Mouse (Mus musculus) T-cell, adult 66 days (primary cell): ENCODE measurements around the gene Prss35. TPM values are rescaled to one million over a fixed set of nuclear protein-coding genes. Genes with fewer than 3 reads are reported as not detected.

Experiments
- total RNA-seq, 2 experiments: library from RNA; stranded (reverse); gene quantifications; 3 replicates in 1 of 2; 4 replicates in 1 of 2; pipeline ENCODE4 v1.2.4; 2023

Prss35 gene
- not detected for total RNA-seq

DNA sequence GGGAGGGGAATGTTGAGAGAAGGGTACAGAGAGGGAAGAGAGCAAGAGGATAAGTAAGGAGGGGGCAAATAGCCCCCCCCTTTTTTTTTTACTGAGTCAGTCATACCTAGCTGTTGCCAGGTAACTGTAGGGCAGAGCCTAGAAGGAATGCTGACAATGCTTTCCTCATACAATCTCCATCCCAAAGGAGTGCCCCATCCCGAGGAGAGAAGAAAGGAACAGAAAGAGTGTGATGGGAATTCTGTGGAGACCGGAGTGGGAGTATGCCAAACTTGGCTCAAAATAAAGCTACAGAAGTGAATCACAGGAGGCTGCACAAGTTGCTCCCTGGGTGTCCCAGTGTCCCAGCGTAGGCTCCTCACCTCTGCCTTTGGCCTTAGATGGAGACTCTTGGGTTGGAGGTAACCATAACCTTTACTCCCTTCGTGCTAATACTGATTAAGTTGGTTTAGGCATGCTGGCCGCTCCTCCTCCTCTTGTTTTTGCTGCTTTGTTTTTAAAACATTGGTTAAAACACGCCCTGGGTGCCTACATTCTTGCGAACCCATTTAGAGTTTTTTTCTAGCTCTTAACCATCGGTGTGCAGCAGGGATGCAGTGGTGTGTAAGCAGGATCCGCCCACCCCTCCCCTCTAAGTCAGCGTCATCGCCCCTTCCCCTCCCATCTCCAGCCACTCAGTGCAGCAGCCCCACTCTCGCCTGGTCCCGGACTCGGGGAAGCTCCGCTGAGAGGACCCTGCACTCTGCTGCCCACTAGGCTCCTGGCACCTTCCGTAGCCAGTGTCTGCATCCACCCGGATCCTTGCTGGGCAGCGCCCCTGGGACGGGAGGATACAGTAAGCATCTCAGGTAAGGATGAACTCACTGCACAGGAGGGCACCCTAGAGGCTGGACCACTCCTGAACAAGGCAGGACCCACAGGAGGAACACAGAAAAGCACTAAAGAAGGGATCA is at the start of gene Prss35:
Gene Prss35 (plus strand): TSS at position 691 of the 953 bp plus-strand sequence.

DNA sequence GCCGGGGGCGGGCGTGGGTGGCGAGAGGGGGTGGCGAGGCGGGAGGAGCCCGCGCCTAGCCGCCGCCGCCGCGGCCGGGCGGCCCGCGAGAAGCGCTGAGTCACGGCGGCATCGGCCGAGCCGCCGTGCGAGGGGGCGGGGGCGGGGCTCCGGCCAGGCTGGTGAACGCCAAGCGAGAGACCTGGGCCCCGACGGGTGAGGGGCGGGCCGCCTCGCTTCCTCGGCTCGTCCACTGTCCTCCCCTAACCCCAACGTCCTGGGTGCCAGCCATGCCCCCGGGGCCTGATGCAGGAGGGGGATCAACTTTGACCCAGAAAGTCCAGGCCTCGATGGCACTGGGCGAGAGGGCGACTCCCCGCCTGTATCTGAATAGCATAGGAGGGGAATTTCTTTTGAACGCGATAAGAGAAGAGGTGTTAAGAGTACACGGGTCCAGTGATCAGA is 47.6 kb upstream of the Prss35 start, which contains the start of gene Me1:
Gene Me1 (minus strand): TSS at position 136 of the 444 bp plus-strand sequence.

Other genes starting within 250 kb of the Prss35 start
- gene Pgm3, start 171.8 kb upstream of the Prss35 start, total RNA-seq = 10 to 100 TPM; 13.4 to 17.8 TPM
- 1 to 10 TPM; 1.9 to 2.4 TPM for gene Rwdd2a, start 171.7 kb upstream of the Prss35 start, total RNA-seq
- not detected for gene Me1, start 47.7 kb upstream of the Prss35 start, total RNA-seq
- gene Snap91, start 137.0 kb downstream of the Prss35 start, total RNA-seq = not detected